Mouse (Mus musculus) liver, postnatal 0 days (tissue): ENCODE results near the gene Rwdd2a. TPM values are rescaled to one million over a fixed set of nuclear protein-coding genes. Genes with fewer than 3 reads are reported as not detected.

ENCODE experiments used
- ATAC-seq: fragments of 200-750 bp; cut with Nextera tagmentation; 2 replicates; pipeline ENCODE4 v1.8.0; 2017; ENCODE audit warnings: mild to moderate bottlenecking, moderate library complexity
- DNase-seq: peaks from one replicate; pipeline ENCODE4 v3.0.0-alpha.2; 2016
- H3K27ac ChIP-seq: fragments of 300-500 bp; sonication (generic); 2 replicates; pipeline ENCODE4 v1.5.1; 2014; ENCODE audit warnings: antibody characterized with exemption, moderate library complexity, mild to moderate bottlenecking, low read depth
- H3K27me3 ChIP-seq: fragments of 300-500 bp; sonication (generic); 2 replicates; pipeline ENCODE4 v1.6.1; 2014; ENCODE audit warnings: low read length, control low read depth, mixed read lengths; ENCODE audit not compliant: insufficient read depth
- H3K36me3 ChIP-seq: fragments of 300-500 bp; sonication (generic); replicated peaks from 2 replicates; pipeline ENCODE4 v1.6.1; 2014; ENCODE audit warnings: mild to moderate bottlenecking, control low read depth, low read length, moderate library complexity, mixed read lengths; ENCODE audit not compliant: insufficient read depth
- H3K4me1 ChIP-seq: fragments of 300-500 bp; sonication (generic); 2 replicates; pipeline ENCODE4 v1.6.1; 2014; ENCODE audit warnings: antibody characterized with exemption, mild to moderate bottlenecking, control low read depth; ENCODE audit not compliant: insufficient read depth
- H3K4me2 ChIP-seq: fragments of 300-500 bp; sonication (generic); 2 replicates; pipeline ENCODE4 v1.6.1; 2014; ENCODE audit warnings: low read depth, mild to moderate bottlenecking, low read length, moderate library complexity, mixed read lengths
- H3K4me3 ChIP-seq: fragments of 300-500 bp; sonication (generic); 2 replicates; pipeline ENCODE4 v1.5.1; 2014; ENCODE audit warnings: low read depth, low read length
- H3K9ac ChIP-seq: fragments of 300-500 bp; sonication (generic); replicated peaks from 2 replicates; pipeline ENCODE4 v1.6.1; 2014; ENCODE audit warnings: mild to moderate bottlenecking, moderate library complexity
- H3K9me3 ChIP-seq: fragments of 300-500 bp; sonication (generic); 2 replicates; pipeline ENCODE4 v1.6.1; 2016; ENCODE audit warnings: mild to moderate bottlenecking, control low read depth, low read length, mixed read lengths
- CTCF ChIP-seq: sonication (generic); IDR thresholded peaks from 2 replicates; pipeline ENCODE4 v1.5.1; 2016; ENCODE audit warnings: antibody characterized with exemption, low read depth
- EP300 ChIP-seq: IDR thresholded peaks from 2 replicates; pipeline ENCODE4 v1.6.1; 2016; ENCODE audit warnings: antibody characterized with exemption, low read depth, mild to moderate bottlenecking
- WGBS: fragments of 180-500 bp; shearing (Covaris S2); extraction: QIAGEN DNeasy Blood & Tissue Kit; methylation state at CpG from one replicate; pipeline ENCODE4 v1.1.7; 2014; ENCODE audit not compliant: insufficient replicate concordance; 5-methylcytosine and 5-hydroxymethylcytosine counted together
- polyA plus RNA-seq: library from polyadenylated mRNA; unstranded; fragments of >200 nt; fragmentation: Nextera tagmentation; extraction: Ambion mirVana; gene quantifications from 2 replicates; pipeline ENCODE4 v1.2.1, GENCODE M21; 2015

Gene Rwdd2a
- polyA plus RNA-seq, 1 experiment from 2014 or later: 1.2 TPM

- no peak overlapping the region for H3K9ac ChIP-seq
- TF ChIP-seq CTCF: no peak
- no peak for TF ChIP-seq EP300
- H3K4me3 ChIP-seq: no peak overlapping the region
- no peaks in the 10 kb centered on the region for H3K4me1 ChIP-seq
- DNase-seq: no peak
- H3K36me3 ChIP-seq: no peaks in the 10 kb centered on the region
- 65% methylated on average over 2 of the region's 2 CpGs for WGBS
- H3K4me2 ChIP-seq: no peak overlapping the region
- H3K9me3 ChIP-seq: no peaks in the 10 kb centered on the region
- ATAC-seq: no peak
- no peak overlapping the region for H3K27ac ChIP-seq
- no peaks in the 10 kb centered on the region for H3K27me3 ChIP-seq
These were observed 50.3 kb downstream of the Rwdd2a start for GRCm38 (mm10) chr9:86622062-86622461.

DNA sequence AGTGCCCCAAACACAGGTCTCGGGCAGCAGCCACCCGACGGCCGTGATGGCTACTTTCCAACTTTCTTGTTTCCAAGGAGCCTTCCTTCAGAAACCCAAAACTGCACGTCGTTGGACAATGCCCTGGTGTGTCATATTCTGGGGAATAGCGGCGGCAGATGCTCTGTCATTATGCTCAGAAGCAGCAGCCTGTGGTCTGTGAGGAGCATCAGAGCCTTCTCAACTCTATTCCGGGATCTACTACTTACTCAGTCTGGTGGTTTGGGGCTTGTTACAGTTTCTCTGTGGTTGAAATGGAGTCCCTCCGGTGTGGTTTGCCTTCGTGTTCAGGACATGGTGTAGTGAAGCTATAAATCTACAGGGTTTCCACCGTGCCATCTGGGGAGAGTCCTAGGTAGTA lies 52.2 kb downstream of the Rwdd2a start:
- H3K4me3 ChIP-seq: no peak overlapping the region
- H3K27ac ChIP-seq: no peak overlapping the region
- no peaks in the 10 kb centered on the region for H3K4me1 ChIP-seq
- no peaks in the 10 kb centered on the region for H3K27me3 ChIP-seq
- no peak overlapping the region for H3K9ac ChIP-seq
- ATAC-seq (no peak), DNase-seq (no peak)
- WGBS: 78% methylated on average over 12 of the region's 12 CpGs
- no peaks in the 10 kb centered on the region for H3K9me3 ChIP-seq
- H3K4me2 ChIP-seq: no peak overlapping the region
- no peaks in the 10 kb centered on the region for H3K36me3 ChIP-seq
- TF ChIP-seq CTCF: no peak
- TF ChIP-seq EP300: no peak

Other genes starting within 250 kb of the Rwdd2a start
- 2.5 and 3.2 TPM in 2 replicates for gene Ube2cbp, start 107.0 kb upstream of the Rwdd2a start, polyA plus RNA-seq
- 4.7 and 4.9 TPM in 2 replicates for gene Dop1a, start 104.8 kb upstream of the Rwdd2a start, polyA plus RNA-seq
- gene Pgm3, start 149 bp upstream of the Rwdd2a start, polyA plus RNA-seq: 26.5 and 28.2 TPM in 2 replicates
- gene Me1, start 124.0 kb downstream of the Rwdd2a start, polyA plus RNA-seq: 7.7 and 10.3 TPM in 2 replicates
- 0.54 and 0.67 TPM in 2 replicates for gene Prss35, start 171.7 kb downstream of the Rwdd2a start, polyA plus RNA-seq